Mouse (Mus musculus) liver, postnatal 0 days (tissue): Measurements from ENCODE around the gene Pcsk7. TPM values are rescaled to one million over a fixed set of nuclear protein-coding genes. Genes with fewer than 3 reads are reported as not detected.

Experiments
- ATAC-seq: fragments of 200-750 bp; cut with Nextera tagmentation; 2 replicates; pipeline ENCODE4 v1.8.0; 2017; ENCODE audit warnings: mild to moderate bottlenecking, moderate library complexity
- DNase-seq: peaks from one replicate; pipeline ENCODE4 v3.0.0-alpha.2; 2016
- H3K27ac ChIP-seq: fragments of 300-500 bp; sonication (generic); 2 replicates; pipeline ENCODE4 v1.5.1; 2014; ENCODE audit warnings: antibody characterized with exemption, moderate library complexity, mild to moderate bottlenecking, low read depth
- H3K27me3 ChIP-seq: fragments of 300-500 bp; sonication (generic); 2 replicates; pipeline ENCODE4 v1.6.1; 2014; ENCODE audit warnings: low read length, control low read depth, mixed read lengths; ENCODE audit not compliant: insufficient read depth
- H3K36me3 ChIP-seq: fragments of 300-500 bp; sonication (generic); replicated peaks from 2 replicates; pipeline ENCODE4 v1.6.1; 2014; ENCODE audit warnings: mild to moderate bottlenecking, control low read depth, low read length, moderate library complexity, mixed read lengths; ENCODE audit not compliant: insufficient read depth
- H3K4me1 ChIP-seq: fragments of 300-500 bp; sonication (generic); 2 replicates; pipeline ENCODE4 v1.6.1; 2014; ENCODE audit warnings: antibody characterized with exemption, mild to moderate bottlenecking, control low read depth; ENCODE audit not compliant: insufficient read depth
- H3K4me2 ChIP-seq: fragments of 300-500 bp; sonication (generic); 2 replicates; pipeline ENCODE4 v1.6.1; 2014; ENCODE audit warnings: low read depth, mild to moderate bottlenecking, low read length, moderate library complexity, mixed read lengths
- H3K4me3 ChIP-seq: fragments of 300-500 bp; sonication (generic); 2 replicates; pipeline ENCODE4 v1.5.1; 2014; ENCODE audit warnings: low read depth, low read length
- H3K9ac ChIP-seq: fragments of 300-500 bp; sonication (generic); replicated peaks from 2 replicates; pipeline ENCODE4 v1.6.1; 2014; ENCODE audit warnings: mild to moderate bottlenecking, moderate library complexity
- H3K9me3 ChIP-seq: fragments of 300-500 bp; sonication (generic); 2 replicates; pipeline ENCODE4 v1.6.1; 2016; ENCODE audit warnings: mild to moderate bottlenecking, control low read depth, low read length, mixed read lengths
- CTCF ChIP-seq: sonication (generic); IDR thresholded peaks from 2 replicates; pipeline ENCODE4 v1.5.1; 2016; ENCODE audit warnings: antibody characterized with exemption, low read depth
- EP300 ChIP-seq: IDR thresholded peaks from 2 replicates; pipeline ENCODE4 v1.6.1; 2016; ENCODE audit warnings: antibody characterized with exemption, low read depth, mild to moderate bottlenecking
- WGBS: fragments of 180-500 bp; shearing (Covaris S2); extraction: QIAGEN DNeasy Blood & Tissue Kit; methylation state at CpG from one replicate; pipeline ENCODE4 v1.1.7; 2014; ENCODE audit not compliant: insufficient replicate concordance; 5-methylcytosine and 5-hydroxymethylcytosine counted together
- polyA plus RNA-seq: library from polyadenylated mRNA; unstranded; fragments of >200 nt; fragmentation: Nextera tagmentation; extraction: Ambion mirVana; gene quantifications from 2 replicates; pipeline ENCODE4 v1.2.1, GENCODE M21; 2015

Gene Pcsk7
- polyA plus RNA-seq, 1 experiment from 2014 or later: 6.8 TPM

DNA sequence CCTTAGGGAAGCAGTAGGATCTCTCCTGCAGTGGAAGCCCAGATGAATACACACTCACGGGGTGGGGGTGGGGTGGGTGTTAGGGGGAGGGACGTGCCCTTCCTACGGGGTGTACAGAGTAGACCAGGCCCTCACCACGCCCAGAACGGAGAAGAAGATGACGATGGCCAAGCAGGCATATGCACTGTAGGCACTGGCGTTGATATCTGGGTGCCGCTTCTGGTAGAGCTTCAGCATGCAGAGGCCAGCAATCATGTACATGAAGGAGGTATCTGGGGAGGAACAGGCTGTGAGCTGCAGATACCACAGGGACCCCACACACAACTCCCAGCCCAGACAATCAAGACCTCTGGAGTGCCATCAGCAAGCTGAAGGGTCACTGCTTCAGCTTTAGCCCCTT lies 36.6 kb downstream of the Pcsk7 start:
- no peak overlapping the region for H3K27ac ChIP-seq
- H3K4me2 ChIP-seq: no peak overlapping the region
- H3K4me3 ChIP-seq: no peak overlapping the region
- TF ChIP-seq CTCF (no peak), EP300 (no peak)
- 52% methylated on average over 8 of the region's 8 CpGs for WGBS
- peaks cover 74% of the 10 kb centered on the region for H3K36me3 ChIP-seq
- peaks cover 16% of the 10 kb centered on the region for H3K4me1 ChIP-seq
- H3K27me3 ChIP-seq: no peaks in the 10 kb centered on the region
- H3K9ac ChIP-seq: no peak overlapping the region
- no peak for DNase-seq
- ATAC-seq: peak; percentile 71
- H3K9me3 ChIP-seq: no peaks in the 10 kb centered on the region

- H3K27me3 ChIP-seq: no peaks in the 10 kb centered on the region
- WGBS: 91% methylated on average over 8 of the region's 8 CpGs
- no peaks in the 10 kb centered on the region for H3K9me3 ChIP-seq
- TF ChIP-seq EP300 (no peak), CTCF (no peak)
- H3K4me3 ChIP-seq: no peak overlapping the region
- DNase-seq (peak; percentile 44), ATAC-seq (peak; percentile 82)
- H3K9ac ChIP-seq: no peak overlapping the region
- peaks cover 75% of the 10 kb centered on the region for H3K36me3 ChIP-seq
- peaks cover 16% of the 10 kb centered on the region for H3K4me1 ChIP-seq
- no peak overlapping the region for H3K4me2 ChIP-seq
- H3K27ac ChIP-seq: peak overlapping the region; percentile 48; the same call in 1 of the 2 replicates
These were observed 37.6 kb downstream of the Pcsk7 start for GRCm38 (mm10) chr9:45943628-45944505.

GRCm38 (mm10) chr9:45944506-45945400 lies 38.5 kb downstream of the Pcsk7 start:
- Histone ChIP-seq H3K9ac (no peak overlapping the region), H3K4me2 (no peak overlapping the region), H3K27me3 (no peaks in the 10 kb centered on the region), H3K4me1 (peaks cover 16% of the 10 kb centered on the region), H3K27ac (peak overlapping the region; percentile 48; the same call in 1 of the 2 replicates), H3K9me3 (no peaks in the 10 kb centered on the region), H3K4me3 (no peak overlapping the region), H3K36me3 (peaks cover 81% of the 10 kb centered on the region)
- WGBS: 46% methylated on average over 13 of the region's 13 CpGs
- TF ChIP-seq EP300: no peak
- TF ChIP-seq CTCF: no peak
- DNase-seq: peak; percentile 45
- ATAC-seq: no peak

- Histone ChIP-seq H3K27ac (no peak overlapping the region), H3K9ac (no peak overlapping the region), H3K27me3 (no peaks in the 10 kb centered on the region), H3K9me3 (no peaks in the 10 kb centered on the region), H3K4me3 (no peak overlapping the region), H3K36me3 (peaks cover 91% of the 10 kb centered on the region), H3K4me1 (peaks cover 16% of the 10 kb centered on the region), H3K4me2 (no peak overlapping the region)
- ATAC-seq: no peak
- TF ChIP-seq EP300: no peak
- TF ChIP-seq CTCF: no peak
- no peak for DNase-seq
- WGBS: 82% methylated on average over 13 of the region's 13 CpGs
These were observed 39.4 kb downstream of the Pcsk7 start for GRCm38 (mm10) chr9:45945721-45946120.

GRCm38 (mm10) chr9:45946182-45946871 lies 40.0 kb downstream of the Pcsk7 start:
- no peak overlapping the region for H3K27ac ChIP-seq
- peaks cover 16% of the 10 kb centered on the region for H3K4me1 ChIP-seq
- DNase-seq (no peak), ATAC-seq (no peak)
- H3K4me3 ChIP-seq: no peak overlapping the region
- no peaks in the 10 kb centered on the region for H3K9me3 ChIP-seq
- TF ChIP-seq EP300: no peak
- TF ChIP-seq CTCF: no peak
- H3K9ac ChIP-seq: no peak overlapping the region
- H3K27me3 ChIP-seq: no peaks in the 10 kb centered on the region
- peaks cover 90% of the 10 kb centered on the region for H3K36me3 ChIP-seq
- 89% methylated on average over 16 of the region's 16 CpGs for WGBS
- no peak overlapping the region for H3K4me2 ChIP-seq

DNA sequence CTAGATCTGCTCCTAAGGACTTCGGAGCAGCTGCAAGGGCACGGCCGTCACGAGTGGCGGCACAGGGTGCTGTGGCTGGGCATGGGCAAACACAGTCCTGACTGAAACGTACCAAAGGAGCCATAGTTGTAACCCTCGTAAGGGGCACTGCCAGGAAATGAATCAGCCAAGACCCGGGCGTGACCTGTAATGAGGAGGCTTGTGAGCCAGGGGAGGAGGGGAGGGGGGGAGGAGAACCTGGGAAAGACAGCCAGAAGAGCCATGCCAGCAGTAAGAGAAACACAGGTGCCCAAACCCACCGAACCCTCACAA lies 40.5 kb downstream of the Pcsk7 start:
- 77% methylated on average over 10 of the region's 10 CpGs for WGBS

More for the DNA sequence above, 40.5 kb downstream of the Pcsk7 start:
- Histone ChIP-seq H3K4me3 (no peak overlapping the region), H3K4me1 (peaks cover 13% of the 10 kb centered on the region), H3K27ac (no peak overlapping the region), H3K4me2 (no peak overlapping the region), H3K9me3 (no peaks in the 10 kb centered on the region), H3K36me3 (peaks cover 90% of the 10 kb centered on the region), H3K9ac (no peak overlapping the region), H3K27me3 (no peaks in the 10 kb centered on the region)
- TF ChIP-seq CTCF (no peak), EP300 (no peak)
- DNase-seq (no peak), ATAC-seq (no peak)
